Mouse (Mus musculus): ENCODE measurements around the gene Mllt3. TPM values are rescaled to one million over a fixed set of nuclear protein-coding genes. Genes with fewer than 3 reads are reported as not detected.
"Not testable (repeated sequence)": the region's sequence is repeated elsewhere in the genome, so short reads cannot be mapped to it uniquely, and the experiment has no call there.

Gene Mllt3
- total RNA-seq, 2 experiments from 2014 or later, result 27.7 to 37.0 TPM

DNA sequence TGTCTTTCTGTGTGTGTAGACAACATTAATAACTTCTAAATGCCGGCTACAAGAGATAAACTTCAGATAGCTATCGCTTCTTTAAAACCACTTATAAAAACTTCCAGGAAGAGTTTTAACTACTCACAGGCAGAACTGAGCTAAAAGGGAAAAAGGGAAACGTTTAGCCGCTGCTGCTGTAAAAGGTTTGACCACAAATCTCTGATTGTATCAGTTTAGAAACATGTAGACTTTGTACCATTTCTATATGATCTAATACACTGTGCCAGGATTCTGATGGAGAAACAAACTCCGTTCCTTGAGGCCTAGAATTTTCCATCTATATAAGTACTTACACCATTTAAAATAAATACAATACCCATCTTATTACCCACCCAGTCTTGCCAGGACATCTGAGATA is 17.4 kb downstream of the Mllt3 start:
- ATAC-seq (replicated peaks; ENCODE audit: low FRiP score, poor library complexity, severe bottlenecking), result no peak

DNA sequence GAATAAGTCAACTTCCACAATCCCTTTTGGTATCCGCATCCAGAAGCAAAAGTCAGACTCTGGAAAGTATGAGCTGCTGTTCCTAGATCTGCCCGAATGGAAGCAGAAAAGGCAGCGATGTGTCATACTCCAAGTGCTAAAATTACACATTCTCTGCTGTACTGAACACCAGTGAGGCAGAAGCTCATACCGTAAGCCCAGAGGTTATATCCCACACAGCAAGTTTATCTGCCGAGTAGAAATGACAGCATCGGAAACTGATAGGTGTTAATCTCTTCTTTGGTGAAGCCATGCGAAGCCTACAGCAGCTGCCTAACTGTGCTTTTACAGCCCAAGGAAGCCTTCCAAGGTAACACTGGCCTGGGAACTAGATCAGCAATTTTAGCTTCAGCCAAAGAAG is 17.9 kb downstream of the Mllt3 start:
- ATAC-seq (replicated peaks; ENCODE audit: low FRiP score, poor library complexity, severe bottlenecking), result no peak

DNA sequence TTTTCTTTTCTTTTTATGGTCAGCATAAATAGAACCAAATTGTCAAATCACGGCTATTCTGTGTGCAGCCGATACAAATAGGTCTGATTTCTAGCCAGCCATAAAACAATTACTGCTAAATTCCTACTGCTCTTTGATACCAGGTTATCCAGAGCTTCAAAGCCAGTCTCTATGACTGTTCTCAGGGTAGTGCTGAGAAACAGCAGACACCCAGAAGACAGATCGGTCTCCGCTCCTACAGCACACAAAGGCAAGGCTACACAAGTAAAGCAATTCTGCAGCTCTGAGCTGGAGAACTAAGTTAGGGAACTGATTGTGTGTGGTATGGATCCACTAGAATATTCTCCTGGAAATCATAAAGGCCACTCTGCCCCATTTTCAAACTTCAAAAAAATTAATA is 20.4 kb downstream of the Mllt3 start:
- ATAC-seq (replicated peaks; ENCODE audit: low FRiP score, poor library complexity, severe bottlenecking), result no peak

DNA sequence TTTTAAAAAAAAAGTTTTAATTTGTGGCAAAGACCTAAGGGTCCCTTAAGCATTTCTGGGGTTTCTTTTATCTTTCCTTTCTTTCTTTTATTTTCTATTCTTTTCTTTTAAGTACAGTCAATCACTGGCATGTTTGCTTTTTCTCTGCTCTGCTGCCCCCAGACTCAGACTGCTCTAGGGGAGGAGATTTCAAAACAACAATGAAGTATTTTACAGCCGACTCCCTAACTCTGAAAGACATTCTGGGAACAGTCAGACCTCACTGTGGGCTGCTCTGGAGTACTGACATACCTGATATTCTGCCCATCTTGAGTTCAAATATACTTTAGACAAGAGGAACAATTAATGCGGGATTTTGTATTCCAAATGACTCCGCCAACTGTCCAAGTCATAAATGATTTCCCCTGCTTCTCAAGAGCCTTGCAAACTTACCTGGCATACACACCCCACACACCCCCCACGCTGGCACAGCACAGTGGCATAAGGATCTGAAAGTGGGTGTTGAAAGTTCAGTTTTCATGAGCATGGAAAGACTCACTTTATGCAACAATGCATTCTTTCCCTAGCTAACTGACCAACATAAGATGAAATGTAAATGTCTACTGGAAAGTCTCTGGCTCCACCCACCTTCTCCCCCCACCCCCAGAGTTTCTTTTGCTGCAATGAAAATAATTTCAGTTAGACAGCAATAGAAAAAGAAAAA is 21.1 kb downstream of the Mllt3 start:
- no peak for ATAC-seq (replicated peaks; ENCODE audit: low FRiP score, poor library complexity, severe bottlenecking)

DNA sequence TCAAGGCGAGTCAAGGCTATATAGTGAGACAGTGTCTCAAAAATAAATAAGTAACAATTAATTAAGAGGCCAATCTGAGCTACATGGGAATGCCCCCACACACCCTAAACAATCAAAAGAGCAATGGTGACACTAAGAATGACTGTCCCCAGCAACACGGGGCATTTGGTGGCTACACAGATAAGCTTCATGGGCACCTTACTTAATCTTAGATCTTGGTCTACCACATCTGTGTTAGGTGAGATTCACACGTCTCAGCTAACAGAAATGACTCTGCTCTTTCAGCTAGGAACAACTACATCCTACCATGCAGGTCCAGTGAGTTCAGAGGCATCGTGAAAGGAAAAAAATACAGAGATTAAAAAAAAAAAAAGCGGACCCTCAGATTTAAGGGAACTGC is 22.7 kb downstream of the Mllt3 start:
- no peak for ATAC-seq (replicated peaks; ENCODE audit: low FRiP score, poor library complexity, severe bottlenecking)

DNA sequence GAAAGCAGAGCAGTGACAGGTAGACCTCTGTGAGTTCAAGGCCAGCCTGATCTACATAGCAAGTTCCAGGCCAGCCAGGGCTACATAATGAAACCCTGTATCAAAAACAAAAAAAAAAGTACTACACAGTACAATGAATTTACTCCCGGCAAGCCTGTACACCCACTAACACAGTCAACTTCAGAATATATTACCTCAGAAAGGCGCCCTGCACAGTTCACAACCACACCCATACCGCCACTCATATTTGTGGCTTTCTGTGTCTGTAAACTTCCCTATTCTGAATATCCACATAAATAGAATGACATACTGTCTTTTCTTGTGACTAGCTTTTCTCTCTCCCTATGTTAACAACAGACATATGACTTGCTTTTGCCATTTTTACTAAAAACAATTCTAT is 27.4 kb downstream of the Mllt3 start:
- no peak for ATAC-seq (replicated peaks; ENCODE audit: low FRiP score, poor library complexity, severe bottlenecking)

DNA sequence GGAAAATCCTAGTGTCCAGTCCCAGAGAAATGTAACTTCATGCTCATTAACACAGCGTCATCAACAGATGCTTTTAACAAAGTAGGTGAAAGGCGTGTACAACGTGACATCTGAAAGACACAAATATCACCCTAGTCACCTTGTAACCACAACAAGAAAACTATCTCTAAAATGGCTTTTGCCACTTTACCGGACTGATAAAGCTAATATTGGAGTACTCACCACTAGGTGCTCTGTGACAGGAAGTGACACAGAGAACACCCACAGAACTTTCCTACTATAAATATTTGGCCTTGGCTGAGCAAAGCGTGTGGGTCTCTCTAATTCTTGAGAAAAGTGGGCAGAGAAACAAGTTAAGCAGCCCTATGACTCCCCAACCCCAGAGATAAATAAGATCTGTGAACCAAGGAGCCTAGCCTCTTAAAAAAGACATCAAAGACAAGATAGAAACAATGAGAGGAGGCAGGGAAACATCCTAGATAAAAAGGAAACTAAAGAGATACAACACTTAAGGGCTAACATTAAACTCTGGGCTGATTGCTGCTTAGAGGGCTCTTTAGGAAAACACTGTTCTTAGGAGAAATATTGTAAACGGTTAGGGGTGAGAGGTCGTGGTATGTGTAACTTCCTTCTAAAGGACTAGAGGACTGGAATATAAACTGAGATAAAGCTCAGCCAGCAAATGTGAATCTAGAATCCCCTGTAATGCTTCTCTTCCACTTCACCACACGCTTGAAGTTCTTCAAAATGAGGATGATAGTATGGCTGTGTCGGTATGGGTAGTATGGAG is 29.8 kb downstream of the Mllt3 start:
- no peak for ATAC-seq (replicated peaks; ENCODE audit: low FRiP score, poor library complexity, severe bottlenecking)

DNA sequence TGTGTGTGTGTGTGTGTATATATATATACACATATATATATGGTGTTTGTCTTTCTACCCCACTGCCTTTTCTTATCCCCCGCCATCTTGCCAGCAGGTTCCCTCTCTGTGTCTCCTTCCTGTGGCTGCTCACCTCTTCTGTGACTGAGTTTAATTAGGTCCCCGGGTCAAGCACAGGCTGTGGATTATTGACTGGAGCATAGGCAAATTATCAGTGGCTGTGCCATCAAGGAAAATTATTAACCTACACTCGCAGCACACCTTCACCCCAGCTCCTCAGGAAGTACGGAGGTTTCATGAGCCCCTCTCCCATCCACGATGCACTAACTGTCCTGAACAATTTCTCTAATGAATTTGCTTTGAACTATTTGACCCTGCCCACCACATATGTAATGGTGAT is 41.5 kb downstream of the Mllt3 start:
- no peak for ATAC-seq (replicated peaks; ENCODE audit: low FRiP score, poor library complexity, severe bottlenecking)

DNA sequence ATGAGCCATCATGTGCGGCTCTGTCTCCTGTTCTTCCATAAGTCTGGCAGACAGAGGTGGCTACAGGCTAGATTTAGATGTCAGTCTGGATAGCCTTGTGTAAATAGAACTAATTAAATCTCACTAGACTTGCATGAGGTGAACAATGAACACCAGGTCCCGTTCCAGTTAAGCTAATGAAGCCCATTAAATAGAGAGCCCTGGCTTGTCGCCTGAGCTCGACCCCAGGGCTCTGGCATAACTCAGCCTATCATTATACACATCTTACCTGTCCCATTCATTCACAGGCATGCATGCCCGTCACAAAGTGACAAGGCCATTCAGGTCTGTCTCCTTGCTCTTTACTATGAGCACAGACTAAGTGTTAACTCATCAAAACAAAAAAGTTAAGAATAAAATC is 42.2 kb downstream of the Mllt3 start:
- no peak for ATAC-seq (replicated peaks; ENCODE audit: low FRiP score, poor library complexity, severe bottlenecking)

DNA sequence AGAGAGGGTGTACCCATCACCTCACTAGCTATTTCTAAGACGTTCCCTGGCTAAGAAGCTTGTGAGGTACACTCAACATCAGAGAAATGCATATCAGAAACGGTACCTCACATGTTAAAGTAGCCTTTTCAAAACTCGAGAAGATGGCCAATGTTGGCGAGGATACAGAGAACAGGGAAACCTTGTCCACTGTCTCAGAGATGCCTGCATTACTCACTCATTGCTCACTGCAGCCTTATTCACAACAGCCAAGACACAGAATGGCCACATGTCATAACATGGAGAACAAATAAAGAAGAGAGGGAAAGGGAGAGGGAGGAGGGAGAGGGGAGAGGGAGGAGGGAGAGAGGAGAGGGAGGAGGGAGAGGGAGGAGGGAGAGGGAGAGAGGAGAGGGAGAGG is 47.9 kb downstream of the Mllt3 start:
- no peak for ATAC-seq (replicated peaks; ENCODE audit: low FRiP score, poor library complexity, severe bottlenecking)

DNA sequence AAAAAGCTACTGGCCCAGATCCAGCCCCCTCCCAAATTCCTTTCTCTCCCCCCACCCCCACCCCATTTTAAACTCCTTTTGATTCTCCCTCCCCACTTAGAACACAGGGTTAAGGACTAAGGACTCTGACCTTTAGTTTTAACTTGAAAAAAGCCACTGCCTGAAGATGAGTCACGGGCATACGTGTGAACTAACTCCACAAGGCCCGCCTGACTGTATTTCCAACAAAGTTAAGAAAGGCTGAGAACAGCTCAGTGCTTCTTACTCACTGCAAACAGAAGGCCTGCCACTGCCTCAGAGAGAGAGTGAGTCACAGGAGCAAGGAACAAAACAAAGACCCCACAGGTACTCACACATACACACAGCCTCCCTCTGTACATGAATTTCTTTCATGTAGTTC is 48.6 kb downstream of the Mllt3 start:
- ATAC-seq (replicated peaks; ENCODE audit: low FRiP score, poor library complexity, severe bottlenecking), result no peak

DNA sequence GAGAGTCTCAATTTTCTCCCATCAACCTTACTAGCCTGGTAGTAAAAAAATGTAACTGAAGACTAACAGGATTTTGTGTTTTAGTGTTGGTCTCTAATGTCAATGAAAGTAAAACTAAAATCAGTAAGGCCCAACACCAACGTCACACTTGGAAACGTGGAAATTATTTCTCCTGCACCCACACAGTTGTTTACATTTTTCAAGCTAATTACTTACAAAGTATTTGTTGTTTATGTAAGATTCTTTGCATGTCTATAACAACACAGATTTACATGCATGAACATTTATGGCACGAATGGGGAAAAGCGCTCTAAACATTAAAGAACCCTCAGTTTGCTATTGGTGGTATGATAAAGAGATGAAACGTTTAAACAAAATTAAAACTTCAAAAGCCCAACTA is 49.1 kb downstream of the Mllt3 start:
- no peak for ATAC-seq (replicated peaks; ENCODE audit: low FRiP score, poor library complexity, severe bottlenecking)

DNA sequence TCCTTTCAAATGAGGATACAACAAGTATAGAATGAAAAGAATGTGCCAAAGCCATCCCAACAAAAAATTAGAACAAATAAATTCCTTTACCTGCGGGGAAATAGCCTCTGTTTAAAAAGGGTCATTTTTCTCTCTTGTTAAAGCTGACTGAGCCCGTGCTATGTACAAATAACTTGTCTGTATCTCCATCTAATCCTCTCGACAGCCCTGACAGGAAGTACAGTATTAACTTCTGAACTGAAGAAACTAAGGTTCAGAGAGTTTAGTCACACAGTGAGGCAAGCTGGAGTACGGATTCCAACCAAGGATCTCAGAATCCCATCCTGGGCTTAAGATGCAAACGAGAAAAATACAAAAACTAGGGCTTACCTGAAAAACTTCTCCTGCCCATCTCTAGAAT is 50.6 kb downstream of the Mllt3 start:
- no peak for ATAC-seq (replicated peaks; ENCODE audit: low FRiP score, poor library complexity, severe bottlenecking)

DNA sequence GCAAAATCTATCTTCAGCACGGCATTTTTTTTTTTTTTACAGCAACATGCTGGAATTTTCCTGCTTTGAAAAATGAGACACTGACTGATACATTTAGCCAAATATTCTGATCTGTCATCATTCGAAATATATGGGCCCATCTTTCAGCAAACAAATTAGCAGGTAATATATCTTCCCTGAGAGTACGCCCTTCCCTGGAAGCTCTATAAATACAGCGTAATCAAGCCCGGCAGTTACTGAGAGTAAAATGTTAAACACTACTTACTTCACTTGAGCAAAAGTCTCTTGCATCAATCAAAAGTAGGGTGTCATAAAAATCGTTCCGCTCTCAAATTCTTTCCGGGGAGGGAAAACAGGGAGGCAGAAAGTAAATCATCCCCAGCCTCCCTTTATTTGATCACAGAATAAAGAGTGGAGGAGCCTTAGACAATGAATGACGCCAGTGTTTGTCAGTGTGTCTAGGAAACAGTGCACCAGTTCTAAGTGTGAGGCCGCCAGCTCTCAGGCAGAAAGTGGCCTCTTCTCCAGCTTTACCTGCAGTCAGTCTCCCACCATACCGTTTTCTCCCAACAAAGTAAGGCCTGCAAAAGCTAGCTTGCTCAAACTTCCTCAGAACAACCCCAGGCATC is 55.2 kb downstream of the Mllt3 start:
- ATAC-seq (replicated peaks; ENCODE audit: low FRiP score, poor library complexity, severe bottlenecking), result no peak

DNA sequence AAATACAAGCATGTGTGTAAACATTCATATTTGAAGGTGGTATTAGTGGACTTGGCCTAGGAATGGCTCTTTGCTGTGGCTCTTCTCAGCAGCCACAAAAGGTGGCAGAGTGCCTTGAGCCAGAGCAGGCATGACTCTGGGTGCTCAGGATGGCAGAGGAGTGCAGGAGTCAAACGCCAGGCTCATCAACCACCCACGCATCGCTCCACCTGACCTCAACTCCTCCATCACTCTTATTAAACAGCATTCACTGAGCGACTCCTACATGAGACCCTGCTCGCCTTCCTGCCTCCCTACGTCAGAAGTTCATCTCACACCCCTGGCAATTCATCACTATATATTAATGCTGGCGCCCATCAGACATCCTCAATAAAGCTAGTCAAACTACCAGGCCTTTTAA is 67.3 kb downstream of the Mllt3 start:
- no peak for ATAC-seq (replicated peaks; ENCODE audit: low FRiP score, poor library complexity, severe bottlenecking)

DNA sequence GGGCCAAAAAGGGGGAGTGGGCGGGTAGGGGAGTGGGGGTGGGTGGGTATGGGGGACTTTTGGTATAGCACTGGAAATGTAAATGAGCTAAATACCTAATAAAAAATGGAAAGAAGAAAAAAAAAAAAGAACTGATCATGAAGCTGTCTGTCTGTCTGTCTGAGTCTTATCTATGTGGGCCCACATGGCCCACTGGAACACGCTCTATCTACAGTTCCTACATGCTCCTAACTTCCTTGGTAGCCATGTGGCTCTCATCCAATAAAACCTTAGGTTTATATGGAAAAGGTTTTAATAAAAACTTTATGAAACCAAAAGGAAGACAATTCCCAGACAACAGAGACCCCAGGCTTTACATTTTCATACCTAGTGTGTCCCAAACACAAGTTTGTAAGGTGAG is 68.3 kb downstream of the Mllt3 start:
- not testable (repeated sequence) for ATAC-seq (replicated peaks; ENCODE audit: low FRiP score, poor library complexity, severe bottlenecking)

DNA sequence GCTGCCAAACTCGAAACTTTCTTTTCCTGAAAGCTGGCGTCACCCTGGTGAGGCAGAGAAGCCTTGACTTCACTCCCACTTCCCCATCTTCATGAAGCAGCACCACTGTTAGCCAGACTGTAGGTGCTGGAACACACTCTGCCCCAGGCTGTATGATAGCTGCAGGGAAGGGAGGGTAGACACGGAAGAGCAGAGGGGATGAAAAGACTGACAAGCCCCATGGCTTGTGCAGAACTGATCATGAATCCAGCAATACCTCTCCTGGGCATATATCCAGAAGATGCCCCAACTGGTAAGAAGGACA is 69.4 kb downstream of the Mllt3 start:
- ATAC-seq (replicated peaks; ENCODE audit: low FRiP score, poor library complexity, severe bottlenecking), result no peak

DNA sequence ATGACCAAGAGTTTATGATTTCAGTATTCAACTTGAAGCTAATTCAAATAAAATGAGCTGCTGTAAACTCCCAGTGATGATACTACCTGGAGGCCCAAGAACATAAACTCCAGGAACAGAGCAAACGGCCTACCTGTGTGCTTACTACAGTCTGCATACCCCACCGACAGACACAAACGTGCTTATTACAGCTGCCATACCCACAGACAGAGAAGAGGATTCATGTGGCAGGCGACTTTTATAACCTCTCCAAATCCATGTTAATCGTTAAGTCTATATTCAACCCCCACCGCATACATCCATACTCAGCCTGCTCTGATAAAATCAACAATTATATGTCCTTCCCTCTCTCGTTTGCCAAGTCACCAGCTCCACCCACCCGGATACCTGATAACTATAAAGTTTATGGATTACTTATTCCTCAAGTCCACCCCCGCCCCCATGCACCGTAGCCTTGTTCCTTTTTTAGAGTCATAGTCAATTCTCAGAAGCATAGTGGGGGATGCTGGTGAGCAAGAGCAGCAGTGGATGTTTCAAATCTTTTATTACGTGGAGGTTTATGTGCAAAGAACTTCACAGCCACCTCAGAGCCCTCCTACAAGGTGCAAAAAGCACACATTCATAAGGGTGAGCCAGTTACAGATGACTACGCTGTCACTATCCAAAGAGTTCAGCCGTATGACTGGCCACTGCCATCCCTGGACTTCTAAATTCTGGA is 70.0 kb downstream of the Mllt3 start:
- ATAC-seq (replicated peaks; ENCODE audit: low FRiP score, poor library complexity, severe bottlenecking), result no peak

DNA sequence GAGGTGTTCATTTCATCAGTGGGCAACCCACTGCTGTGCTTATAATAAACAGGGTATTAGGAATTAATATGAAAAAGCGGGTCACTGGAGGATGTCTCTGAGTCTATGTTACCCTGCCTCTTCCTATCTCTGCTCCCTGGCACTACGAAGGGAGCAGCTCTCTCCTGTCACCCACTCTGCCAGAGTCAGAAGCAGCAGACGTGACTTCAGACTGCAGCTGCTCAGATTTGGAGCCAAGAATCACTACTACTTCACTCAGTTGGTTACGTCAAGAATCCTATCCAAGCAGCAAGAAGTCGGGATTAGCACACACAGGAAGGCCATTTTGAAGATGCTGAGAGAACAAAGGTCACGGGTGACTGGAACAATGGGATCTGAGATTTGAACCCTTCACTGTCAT is 71.3 kb downstream of the Mllt3 start:
- no peak for ATAC-seq (replicated peaks; ENCODE audit: low FRiP score, poor library complexity, severe bottlenecking)

DNA sequence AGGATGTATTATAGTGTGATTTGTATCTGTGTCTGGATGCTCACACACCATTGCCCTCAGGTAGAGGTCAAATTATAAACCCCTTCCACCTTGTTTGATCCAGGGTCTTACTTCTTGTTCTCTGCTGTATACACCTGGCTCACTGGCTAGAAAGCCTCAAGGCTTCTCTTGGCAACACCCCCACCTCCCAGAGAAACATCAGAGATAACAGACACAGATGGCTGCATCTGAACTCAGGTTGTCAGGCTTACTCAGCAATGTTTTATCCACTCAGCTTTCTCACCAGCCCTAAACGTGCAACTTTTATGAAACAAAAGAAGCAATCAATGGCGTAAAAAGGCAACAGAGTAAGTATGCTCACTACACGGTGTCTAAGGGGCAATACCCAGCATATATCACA is 75.3 kb downstream of the Mllt3 start:
- no peak for ATAC-seq (replicated peaks; ENCODE audit: low FRiP score, poor library complexity, severe bottlenecking)

DNA sequence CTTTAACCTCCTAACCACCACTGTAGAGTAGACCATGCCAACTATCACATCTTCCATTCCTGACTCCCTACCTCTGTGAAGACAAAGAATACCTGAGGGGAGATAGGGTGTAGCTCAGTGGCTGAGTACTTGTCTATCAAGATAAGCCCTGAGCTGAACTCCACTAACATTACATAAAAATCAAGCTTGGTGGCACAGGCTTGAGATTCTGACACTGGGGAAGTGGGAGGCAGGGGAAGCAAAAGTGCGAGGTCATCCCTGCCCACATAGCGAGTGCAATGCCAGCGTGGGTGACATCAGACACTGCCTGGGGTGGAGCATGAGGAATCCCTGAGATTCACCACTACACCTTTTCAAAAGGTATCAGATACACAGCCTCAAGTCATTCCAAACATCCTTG is 76.0 kb downstream of the Mllt3 start:
- ATAC-seq (replicated peaks; ENCODE audit: low FRiP score, poor library complexity, severe bottlenecking), result no peak

Data from erythroid progenitor cell, adult 5-6 weeks (primary cell).